Mouse (Mus musculus) embryo, embryonic 10 days (tissue): ENCODE results near the gene Lrrc9.

Experiments used
- DNase-seq: peaks from one replicate; pipeline ENCODE4 v3.0.0-alpha.2; 2015; ENCODE audit warnings: low spot score

Lrrc9 gene

GRCm38 (mm10) chr12:72441839-72442576, at the start of gene Lrrc9:
Lrrc9 (plus strand) TSS chr12:72441866.
- DNase-seq, result peak; percentile 96

GRCm38 (mm10) chr12:72393046-72393805, 48.4 kb upstream of the Lrrc9 start:
- no peak for DNase-seq

GRCm38 (mm10) chr12:72405031-72405430, 36.6 kb upstream of the Lrrc9 start:
- DNase-seq, result no peak

- DNase-seq, result no peak
Observed at GRCm38 (mm10) chr12:72407146-72407545, 34.5 kb upstream of the Lrrc9 start.

GRCm38 (mm10) chr12:72407721-72408110, 34.0 kb upstream of the Lrrc9 start:
- DNase-seq, result peak; percentile 23

GRCm38 (mm10) chr12:72408111-72408891, 33.4 kb upstream of the Lrrc9 start:
- DNase-seq, result peak; percentile 66

GRCm38 (mm10) chr12:72408954-72409353, 32.7 kb upstream of the Lrrc9 start, which contains the start of gene Rtn1:
Rtn1 (minus strand) TSS chr12:72409054.
- DNase-seq, result no peak

GRCm38 (mm10) chr12:72417762-72418161, 23.9 kb upstream of the Lrrc9 start:
- peak; percentile 58 for DNase-seq

- peak; percentile 67 for DNase-seq
Observed at GRCm38 (mm10) chr12:72422681-72423080, 19.0 kb upstream of the Lrrc9 start.

GRCm38 (mm10) chr12:72427722-72428126, 13.9 kb upstream of the Lrrc9 start:
- peak; percentile 84 for DNase-seq

GRCm38 (mm10) chr12:72432209-72432608, 9.5 kb upstream of the Lrrc9 start:
- DNase-seq, result no peak

- no peak for DNase-seq
Observed at GRCm38 (mm10) chr12:72433241-72433865, 8.3 kb upstream of the Lrrc9 start.

- no peak for DNase-seq
Observed at GRCm38 (mm10) chr12:72437676-72438341, 3.9 kb upstream of the Lrrc9 start.

GRCm38 (mm10) chr12:72438961-72439480, 2.6 kb upstream of the Lrrc9 start:
- DNase-seq, result no peak

- DNase-seq, result no peak
Observed at GRCm38 (mm10) chr12:72453941-72454340, 12.3 kb downstream of the Lrrc9 start.

- DNase-seq, result peak; percentile 58
Observed at GRCm38 (mm10) chr12:72461191-72461893, 19.7 kb downstream of the Lrrc9 start.

- peak; percentile 89 for DNase-seq
Observed at GRCm38 (mm10) chr12:72461894-72462530, 20.3 kb downstream of the Lrrc9 start.

- no peak for DNase-seq
Observed at GRCm38 (mm10) chr12:72465826-72466501, 24.3 kb downstream of the Lrrc9 start.

- DNase-seq, result no peak
Observed at GRCm38 (mm10) chr12:72467269-72467668, 25.6 kb downstream of the Lrrc9 start.
